Mouse (Mus musculus) lung, postnatal 0 days (tissue): ENCODE data around the gene Fam50b. TPM values are rescaled to one million over a fixed set of nuclear protein-coding genes. Genes with fewer than 3 reads are reported as not detected.

Experiments used
- ATAC-seq: fragments of 200-750 bp; cut with Nextera tagmentation; 2 replicates; pipeline ENCODE4 v1.8.0; 2017; ENCODE audit warnings: moderate library complexity
- DNase-seq: peaks from one replicate; pipeline ENCODE4 v3.0.0-alpha.2; 2016; ENCODE audit warnings: low spot score
- H3K27ac ChIP-seq: fragments of 300-500 bp; sonication (generic); 2 replicates; pipeline ENCODE4 v1.5.1; 2014; ENCODE audit warnings: antibody characterized with exemption, mild to moderate bottlenecking, low read length, mixed read lengths
- H3K27me3 ChIP-seq: fragments of 300-500 bp; sonication (generic); replicated peaks from 2 replicates; pipeline ENCODE4 v1.6.1; 2014; ENCODE audit warnings: low read length, mixed read lengths; ENCODE audit not compliant: insufficient read depth
- H3K36me3 ChIP-seq: fragments of 300-500 bp; sonication (generic); 2 replicates; pipeline ENCODE4 v1.6.1; 2014; ENCODE audit warnings: low read length, mixed read lengths; ENCODE audit not compliant: insufficient read depth
- H3K4me1 ChIP-seq: fragments of 300-500 bp; sonication (generic); 2 replicates; pipeline ENCODE4 v1.6.1; 2014; ENCODE audit warnings: antibody characterized with exemption, low read depth, low read length, mixed read lengths; ENCODE audit not compliant: insufficient read depth
- H3K4me2 ChIP-seq: fragments of 300-500 bp; sonication (generic); replicated peaks from 2 replicates; pipeline ENCODE4 v1.6.1; 2014; ENCODE audit warnings: low read depth, mild to moderate bottlenecking, low read length, moderate library complexity, mixed read lengths
- H3K4me3 ChIP-seq: fragments of 300-500 bp; sonication (generic); 2 replicates; pipeline ENCODE4 v1.5.1; 2014; ENCODE audit warnings: low read depth, low read length
- H3K9ac ChIP-seq: fragments of 300-500 bp; sonication (generic); replicated peaks from 2 replicates; pipeline ENCODE4 v1.6.1; 2014; ENCODE audit warnings: low read depth, mild to moderate bottlenecking
- H3K9me3 ChIP-seq: fragments of 300-500 bp; sonication (generic); 2 replicates; pipeline ENCODE4 v1.6.1; 2016; ENCODE audit warnings: low read length, mixed read lengths
- CTCF ChIP-seq: IDR thresholded peaks from 2 replicates; pipeline ENCODE4 v1.5.1; 2016; ENCODE audit warnings: antibody characterized with exemption, mild to moderate bottlenecking
- EP300 ChIP-seq: IDR thresholded peaks from 2 replicates; pipeline ENCODE4 v1.6.1; 2016; ENCODE audit warnings: antibody characterized with exemption, mild to moderate bottlenecking, control low read depth
- WGBS: fragments of 180-500 bp; shearing (Covaris S2); extraction: QIAGEN DNeasy Blood & Tissue Kit; methylation state at CpG from one replicate; pipeline ENCODE4 v1.1.7; 2014; 5-methylcytosine and 5-hydroxymethylcytosine counted together
- polyA plus RNA-seq: library from polyadenylated mRNA; unstranded; fragments of >200 nt; fragmentation: Nextera tagmentation; extraction: Ambion mirVana; gene quantifications from 2 replicates; pipeline ENCODE4 v1.2.1, GENCODE M21; 2015

Fam50b gene
- polyA plus RNA-seq, 1 experiment from 2014 or later, result 0.10 TPM

DNA sequence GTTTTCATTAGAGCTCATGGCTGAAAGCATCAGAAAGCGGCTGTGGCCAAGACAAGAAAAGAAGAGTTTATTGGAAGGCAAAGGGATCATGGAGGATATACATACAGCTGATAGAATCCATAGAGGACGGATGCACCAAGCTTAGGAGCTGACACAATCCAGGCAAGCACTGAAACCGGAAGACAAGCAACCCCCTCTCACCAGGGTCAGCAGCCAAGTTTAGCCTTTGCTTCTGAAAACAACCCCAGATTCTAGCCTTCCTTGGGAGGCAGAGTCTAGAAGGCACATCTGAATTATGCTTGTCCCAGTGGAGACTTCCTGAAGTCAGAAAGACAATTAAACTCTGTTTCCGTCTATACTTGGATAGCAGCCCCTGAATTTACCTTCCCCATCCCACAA, 47.0 kb downstream of the Fam50b start:
- Histone ChIP-seq H3K9me3 (no peaks in the 10 kb centered on the region), H3K4me2 (no peak overlapping the region), H3K27ac (no peak overlapping the region), H3K4me3 (no peak overlapping the region), H3K4me1 (peaks cover 7% of the 10 kb centered on the region; the same call in 1 of the 2 replicates), H3K27me3 (no peaks in the 10 kb centered on the region), H3K9ac (no peak overlapping the region), H3K36me3 (no peaks in the 10 kb centered on the region)
- no peak for ATAC-seq
- no peak for DNase-seq
- TF ChIP-seq EP300 (no peak), CTCF (no peak)
- 65% methylated on average over 4 of the region's 4 CpGs for WGBS

DNA sequence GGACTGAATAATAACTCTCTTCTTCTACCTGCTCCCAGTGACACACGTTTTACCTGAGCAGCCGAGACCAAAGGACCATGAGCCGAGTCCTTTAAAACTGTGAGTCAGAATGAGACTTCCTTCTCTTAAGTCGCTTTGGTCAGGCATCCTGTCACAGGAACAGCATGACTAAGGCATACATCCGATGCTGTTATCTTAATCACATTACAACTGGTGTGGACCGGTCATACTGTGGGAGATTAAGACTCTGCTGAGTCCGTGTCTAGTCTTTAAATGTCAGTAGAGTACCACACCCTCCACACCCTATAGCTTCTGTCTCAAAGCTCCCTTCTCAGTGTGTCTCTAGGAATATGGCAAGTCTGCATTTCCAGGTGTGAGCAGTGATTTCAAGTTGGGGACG, 50.2 kb downstream of the Fam50b start:
- ATAC-seq, result peak; percentile 52; the same call in 1 of the 2 replicates
- Histone ChIP-seq H3K4me1 (peaks cover 7% of the 10 kb centered on the region; the same call in 1 of the 2 replicates), H3K27ac (no peak overlapping the region), H3K36me3 (no peaks in the 10 kb centered on the region), H3K27me3 (no peaks in the 10 kb centered on the region), H3K4me2 (no peak overlapping the region), H3K9me3 (no peaks in the 10 kb centered on the region), H3K4me3 (no peak overlapping the region), H3K9ac (no peak overlapping the region)
- no peak for TF ChIP-seq CTCF
- TF ChIP-seq EP300, result 0 out of 2 replicates have a peak, but pooled peaks have one; percentile 39
- peak; percentile 13 for DNase-seq
- WGBS, result 67% methylated on average over 8 of the region's 8 CpGs

DNA sequence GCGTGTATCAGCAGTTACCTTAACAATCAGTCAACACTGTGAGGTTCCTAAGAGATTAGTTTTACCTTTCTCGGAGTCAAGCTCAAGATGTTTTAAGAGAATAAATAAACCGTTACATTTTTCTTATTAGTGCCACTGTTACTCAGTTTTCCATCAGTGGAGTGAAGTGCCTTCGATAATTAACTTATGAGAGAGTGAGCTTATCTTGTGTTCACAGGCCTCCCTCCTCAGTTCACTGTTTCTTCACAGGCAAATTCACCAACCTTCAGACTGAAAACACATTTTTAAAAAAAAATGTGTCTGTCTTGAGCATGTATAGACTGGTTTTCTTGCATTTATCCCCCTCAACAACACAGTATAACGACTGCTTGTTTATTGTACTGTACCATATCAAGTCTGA, 52.0 kb downstream of the Fam50b start:
- no peak for ATAC-seq
- 63% methylated on average over 5 of the region's 5 CpGs for WGBS
- H3K4me2 ChIP-seq, result no peak overlapping the region

DNA sequence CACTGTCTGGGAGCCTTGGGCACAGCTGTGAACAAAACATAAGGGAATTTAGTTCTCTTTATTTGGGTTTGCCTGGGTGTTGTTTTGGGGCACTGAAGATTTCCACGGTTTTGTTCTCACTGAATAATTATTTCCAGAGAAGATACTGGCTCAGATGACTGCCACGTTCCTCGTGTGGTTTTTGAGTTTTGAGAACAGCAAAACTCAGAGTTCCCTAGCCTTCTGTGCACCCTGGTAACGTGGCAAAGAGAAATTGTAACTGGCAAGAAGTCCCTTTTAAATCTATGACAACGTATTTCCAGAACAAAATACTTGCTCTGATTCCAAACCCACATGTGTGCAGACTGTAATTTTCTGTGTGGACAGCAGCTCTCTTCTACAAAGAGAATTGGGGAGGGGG, 52.9 kb downstream of the Fam50b start:
- WGBS, result 66% methylated on average over 5 of the region's 5 CpGs
- H3K4me1 ChIP-seq, result no peaks in the 10 kb centered on the region
- H3K4me3 ChIP-seq, result no peak overlapping the region
- TF ChIP-seq CTCF (no peak), EP300 (no peak)
- DNase-seq (no peak), ATAC-seq (no peak)
- H3K4me2 ChIP-seq, result no peak overlapping the region
- no peak overlapping the region for H3K27ac ChIP-seq
- no peaks in the 10 kb centered on the region for H3K36me3 ChIP-seq
- no peaks in the 10 kb centered on the region for H3K27me3 ChIP-seq
- H3K9ac ChIP-seq, result no peak overlapping the region
- no peaks in the 10 kb centered on the region for H3K9me3 ChIP-seq

More for the DNA sequence above, 52.0 kb downstream of the Fam50b start:
- Histone ChIP-seq H3K27me3 (no peaks in the 10 kb centered on the region), H3K36me3 (no peaks in the 10 kb centered on the region), H3K4me1 (peaks cover 1% of the 10 kb centered on the region; the same call in 1 of the 2 replicates), H3K27ac (no peak overlapping the region), H3K9ac (no peak overlapping the region), H3K4me3 (no peak overlapping the region), H3K9me3 (no peaks in the 10 kb centered on the region)
- TF ChIP-seq CTCF (no peak), EP300 (no peak)
- DNase-seq, result no peak

DNA sequence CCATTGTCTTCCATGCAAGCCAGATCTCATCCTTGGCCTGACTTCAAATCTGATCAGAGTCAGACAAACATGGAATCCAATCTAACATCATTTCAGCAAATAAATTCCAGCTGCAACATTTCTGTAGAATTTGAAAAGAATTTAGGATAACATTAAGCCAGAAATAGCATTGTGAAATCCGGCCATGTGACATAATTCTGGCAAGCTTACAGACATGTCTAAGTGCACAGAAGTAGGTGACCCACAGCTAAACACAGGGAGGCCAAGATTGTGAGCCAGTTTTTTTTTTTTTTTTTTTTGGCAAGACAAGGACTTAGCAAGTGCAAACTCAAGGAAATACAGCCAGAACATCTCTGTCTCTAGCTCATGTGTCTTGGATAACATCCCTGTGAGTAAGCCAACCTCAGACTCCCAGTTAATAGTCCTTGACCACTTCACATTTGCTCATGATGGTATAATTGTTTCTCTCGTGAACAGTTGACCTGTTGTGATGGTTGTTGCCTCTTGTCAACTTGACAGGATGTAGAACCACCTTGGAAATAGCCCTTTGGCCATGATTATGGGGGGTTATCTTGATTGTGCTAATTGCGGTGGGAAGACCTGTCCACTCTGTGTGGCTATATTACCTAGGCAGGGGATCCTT, 54.6 kb downstream of the Fam50b start:
- Histone ChIP-seq H3K36me3 (no peaks in the 10 kb centered on the region), H3K4me3 (no peak overlapping the region), H3K27me3 (no peaks in the 10 kb centered on the region), H3K9me3 (no peaks in the 10 kb centered on the region), H3K9ac (no peak overlapping the region), H3K27ac (no peak overlapping the region), H3K4me1 (no peaks in the 10 kb centered on the region), H3K4me2 (no peak overlapping the region)
- TF ChIP-seq EP300, result peak; percentile 79
- no peak for TF ChIP-seq CTCF
- ATAC-seq, result peak; percentile 83
- 49% methylated on average over 3 of the region's 3 CpGs for WGBS
- peak; percentile 88 for DNase-seq

DNA sequence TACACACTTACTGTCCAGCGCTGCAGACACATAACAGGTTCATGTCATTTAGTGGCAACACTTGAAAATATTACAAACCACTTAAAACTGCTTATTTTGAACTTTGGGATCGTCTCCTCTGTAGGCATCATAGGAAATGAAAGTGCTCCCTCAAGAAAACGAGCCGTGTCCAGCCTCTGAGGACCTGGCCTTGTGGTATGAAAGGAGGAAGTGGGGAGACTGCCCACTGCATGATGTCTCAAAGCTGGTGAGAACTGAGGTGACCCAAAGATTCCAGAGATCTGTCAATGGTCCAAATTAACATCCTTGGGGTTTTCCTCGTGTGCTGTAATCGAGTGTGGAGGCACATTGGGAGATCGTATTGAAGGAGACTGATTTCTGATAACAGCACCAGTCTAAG, 58.4 kb downstream of the Fam50b start:
- Histone ChIP-seq H3K4me1 (no peaks in the 10 kb centered on the region), H3K9ac (no peak overlapping the region), H3K36me3 (no peaks in the 10 kb centered on the region), H3K27me3 (no peaks in the 10 kb centered on the region), H3K4me3 (no peak overlapping the region), H3K9me3 (no peaks in the 10 kb centered on the region), H3K4me2 (no peak overlapping the region), H3K27ac (no peak overlapping the region)
- no peak for TF ChIP-seq CTCF
- no peak for TF ChIP-seq EP300
- 56% methylated on average over 7 of the region's 7 CpGs for WGBS
- DNase-seq (no peak), ATAC-seq (no peak)

DNA sequence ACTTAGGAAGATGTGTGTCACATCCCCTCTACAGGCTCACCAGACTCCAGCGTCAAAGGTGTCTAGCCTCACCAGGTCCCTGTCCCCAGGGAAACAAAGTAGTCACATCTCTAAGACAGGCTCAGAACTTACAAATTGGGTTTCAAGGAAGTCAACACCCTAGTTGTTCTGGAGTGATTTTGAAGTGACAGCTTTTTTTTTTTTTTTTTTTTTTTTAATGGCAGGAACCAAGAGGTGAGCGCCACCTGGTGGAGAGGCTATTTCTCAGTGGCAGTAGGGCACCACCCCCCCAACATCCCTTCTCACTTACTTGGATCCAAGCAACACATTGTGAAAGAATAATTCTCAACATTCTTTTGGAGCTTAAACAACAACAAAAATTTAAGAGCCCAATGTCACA, 59.2 kb downstream of the Fam50b start:
- no peak overlapping the region for H3K4me3 ChIP-seq
- no peaks in the 10 kb centered on the region for H3K4me1 ChIP-seq
- no peaks in the 10 kb centered on the region for H3K36me3 ChIP-seq
- ATAC-seq (peak; percentile 45), DNase-seq (peak; percentile 87)
- no peak overlapping the region for H3K9ac ChIP-seq
- H3K4me2 ChIP-seq, result no peak overlapping the region
- WGBS, result 23% methylated on average over 2 of the region's 2 CpGs
- no peaks in the 10 kb centered on the region for H3K9me3 ChIP-seq
- no peak overlapping the region for H3K27ac ChIP-seq
- no peaks in the 10 kb centered on the region for H3K27me3 ChIP-seq
- peak; percentile 74 for TF ChIP-seq CTCF
- no peak for TF ChIP-seq EP300
